Mouse (Mus musculus) c-Kit-positive CD71-negative TER-119-negative erythroid progenitor cells, embryonic 14.5 days (primary cell): ENCODE measurements around the gene Ndp.

Experiments
- DNase-seq: peaks from one replicate; pipeline ENCODE4 v3.0.0-alpha.2; 2013; ENCODE audit warnings: low read depth

Gene Ndp

GRCm38 (mm10) chrX:16911241-16911873, at the start of gene Ndp:
TSS of gene Ndp (minus strand) at chrX:16911774.
- DNase-seq = no peak

- DNase-seq = no peak
Observed at GRCm38 (mm10) chrX:16954767-16955166, 43.2 kb upstream of the Ndp start.

GRCm38 (mm10) chrX:16918006-16918405, 6.4 kb upstream of the Ndp start:
- no peak for DNase-seq

- DNase-seq = no peak
Observed at GRCm38 (mm10) chrX:16913118-16913517, 1.5 kb upstream of the Ndp start.

GRCm38 (mm10) chrX:16911911-16912310, 337 bp upstream of the Ndp start:
- no peak for DNase-seq

GRCm38 (mm10) chrX:16910211-16911095, 1.1 kb downstream of the Ndp start:
- DNase-seq = no peak

GRCm38 (mm10) chrX:16908652-16909051, 2.9 kb downstream of the Ndp start:
- DNase-seq = no peak

GRCm38 (mm10) chrX:16907554-16907953, 4.0 kb downstream of the Ndp start:
- no peak for DNase-seq

- peak; percentile 5 for DNase-seq
Observed at GRCm38 (mm10) chrX:16894377-16895175, 17.0 kb downstream of the Ndp start.

- no peak for DNase-seq
Observed at GRCm38 (mm10) chrX:16867640-16868314, 43.8 kb downstream of the Ndp start.

GRCm38 (mm10) chrX:16860244-16860643, 51.3 kb downstream of the Ndp start:
- DNase-seq = peak; percentile 1

- DNase-seq = no peak
Observed at GRCm38 (mm10) chrX:16846034-16846433, 65.5 kb downstream of the Ndp start.

GRCm38 (mm10) chrX:16841443-16841842, 70.1 kb downstream of the Ndp start:
- DNase-seq = no peak

- DNase-seq = no peak
Observed at GRCm38 (mm10) chrX:16837293-16837692, 74.3 kb downstream of the Ndp start.

- DNase-seq = no peak
Observed at GRCm38 (mm10) chrX:16836488-16837082, 75.0 kb downstream of the Ndp start.
